Mouse (Mus musculus): ENCODE measurements at regions not wholly inside any gene's neighbourhood (a gene's known extent, or its start where the extent isn't known, plus 50 kb on each side); places are given as distances from the start of the nearest gene placed in this dataset.

DNA sequence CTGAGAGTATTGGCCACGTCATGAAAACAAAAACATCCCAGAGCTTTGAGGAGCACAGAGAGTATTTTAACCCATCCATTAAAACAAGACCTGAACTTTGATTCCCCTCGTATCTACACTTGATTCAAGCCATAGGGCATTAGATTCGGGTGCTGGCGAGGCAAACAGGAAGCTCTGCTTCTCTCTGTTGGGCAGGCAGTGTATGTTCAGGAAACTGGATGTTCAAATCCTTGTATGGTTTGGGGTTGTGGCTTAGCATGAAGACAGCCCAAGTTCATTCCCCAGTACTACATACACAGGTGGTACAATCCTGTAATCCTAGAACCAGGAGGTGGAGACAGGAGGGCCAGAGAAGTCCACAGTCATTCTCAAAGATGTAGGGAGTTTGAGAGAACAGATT, 130.6 kb upstream of the Klf12 start:
- ATAC-seq = no peak
- no peaks in the 10 kb centered on the region for H3K9me3 ChIP-seq (replicated peaks; ENCODE audit: control insufficient read depth, low read length)
- no peaks in the 10 kb centered on the region for H3K27me3 ChIP-seq (replicated peaks; ENCODE audit: control insufficient read depth, insufficient read depth, low read length)
- no peak for DNase-seq (ENCODE audit: low spot score)
- no peaks in the 10 kb centered on the region for H3K36me3 ChIP-seq (ENCODE audit: control insufficient read depth, insufficient read depth, low read length)
- 72% methylated on average over 4 of the region's 4 CpGs for WGBS
- H3K4me1 ChIP-seq (ENCODE audit: control insufficient read depth, insufficient read depth, low read length) = no peaks in the 10 kb centered on the region
- H3K4me2 ChIP-seq (ENCODE audit: low read length) = no peak overlapping the region
- H3K4me3 ChIP-seq (ENCODE audit: low read depth, low read length) = no peak overlapping the region
- no peak overlapping the region for H3K9ac ChIP-seq (ENCODE audit: low read length)
- H3K27ac ChIP-seq (ENCODE audit: low read depth, low read length) = no peak overlapping the region

DNA sequence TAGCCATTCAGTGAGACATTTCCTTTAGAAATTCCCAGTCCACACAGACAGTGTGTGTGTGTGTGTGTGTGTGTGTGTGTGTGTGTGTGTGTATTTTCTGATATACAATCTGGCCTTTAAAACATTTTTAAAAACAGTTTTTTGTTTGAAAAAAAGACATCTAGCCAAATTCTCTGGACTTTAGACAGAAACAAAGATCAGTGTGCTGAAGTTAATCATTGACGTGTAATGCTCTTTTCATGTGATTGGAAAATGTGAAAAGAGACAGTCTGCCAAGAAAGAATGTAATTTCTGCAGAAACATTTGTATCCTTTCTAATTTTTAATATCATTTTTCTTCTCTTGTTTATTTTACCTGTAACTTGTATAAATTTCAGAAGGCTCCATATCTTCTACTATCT, 127.7 kb upstream of the Klf12 start:
- Histone ChIP-seq H3K9ac (ENCODE audit: low read length) (no peak overlapping the region), H3K9me3 (replicated peaks; ENCODE audit: control insufficient read depth, low read length) (no peaks in the 10 kb centered on the region), H3K4me1 (ENCODE audit: control insufficient read depth, insufficient read depth, low read length) (no peaks in the 10 kb centered on the region), H3K27me3 (replicated peaks; ENCODE audit: control insufficient read depth, insufficient read depth, low read length) (no peaks in the 10 kb centered on the region), H3K36me3 (ENCODE audit: control insufficient read depth, insufficient read depth, low read length) (no peaks in the 10 kb centered on the region), H3K4me3 (ENCODE audit: low read depth, low read length) (no peak overlapping the region), H3K27ac (ENCODE audit: low read depth, low read length) (no peak overlapping the region), H3K4me2 (ENCODE audit: low read length) (no peak overlapping the region)
- no peak for DNase-seq (ENCODE audit: low spot score)
- no peak for ATAC-seq
- 91% methylated on average over 1 of the region's 1 CpGs for WGBS

DNA sequence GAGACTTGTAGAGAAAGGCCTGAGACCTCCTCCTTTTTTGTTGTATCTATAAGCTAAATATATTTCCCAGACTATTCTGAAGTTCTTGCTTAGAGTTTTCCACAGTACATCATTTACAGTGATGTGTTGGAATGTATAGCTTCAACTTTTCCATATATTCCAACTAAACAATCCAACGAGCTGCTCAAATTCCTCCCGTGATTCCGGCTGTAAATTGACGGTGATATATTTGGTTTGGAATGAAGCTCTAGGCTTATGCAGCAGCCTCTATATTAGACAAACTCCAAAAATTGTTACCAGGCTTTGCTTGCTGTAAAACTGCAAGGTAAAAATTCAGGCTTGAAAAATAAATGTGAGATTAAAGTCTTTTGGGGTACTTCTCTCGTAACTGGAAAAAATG, 112.7 kb upstream of the Klf12 start:
- ATAC-seq (no peak), DNase-seq (ENCODE audit: low spot score) (no peak)
- H3K4me2 ChIP-seq (ENCODE audit: low read length) = no peak overlapping the region
- WGBS = 93% methylated on average over 5 of the region's 5 CpGs
- H3K27ac ChIP-seq (ENCODE audit: low read depth, low read length) = no peak overlapping the region
- H3K9me3 ChIP-seq (replicated peaks; ENCODE audit: control insufficient read depth, low read length) = no peaks in the 10 kb centered on the region
- H3K27me3 ChIP-seq (replicated peaks; ENCODE audit: control insufficient read depth, insufficient read depth, low read length) = no peaks in the 10 kb centered on the region
- no peaks in the 10 kb centered on the region for H3K4me1 ChIP-seq (ENCODE audit: control insufficient read depth, insufficient read depth, low read length)
- no peak overlapping the region for H3K4me3 ChIP-seq (ENCODE audit: low read depth, low read length)
- H3K9ac ChIP-seq (ENCODE audit: low read length) = no peak overlapping the region
- H3K36me3 ChIP-seq (ENCODE audit: control insufficient read depth, insufficient read depth, low read length) = no peaks in the 10 kb centered on the region

DNA sequence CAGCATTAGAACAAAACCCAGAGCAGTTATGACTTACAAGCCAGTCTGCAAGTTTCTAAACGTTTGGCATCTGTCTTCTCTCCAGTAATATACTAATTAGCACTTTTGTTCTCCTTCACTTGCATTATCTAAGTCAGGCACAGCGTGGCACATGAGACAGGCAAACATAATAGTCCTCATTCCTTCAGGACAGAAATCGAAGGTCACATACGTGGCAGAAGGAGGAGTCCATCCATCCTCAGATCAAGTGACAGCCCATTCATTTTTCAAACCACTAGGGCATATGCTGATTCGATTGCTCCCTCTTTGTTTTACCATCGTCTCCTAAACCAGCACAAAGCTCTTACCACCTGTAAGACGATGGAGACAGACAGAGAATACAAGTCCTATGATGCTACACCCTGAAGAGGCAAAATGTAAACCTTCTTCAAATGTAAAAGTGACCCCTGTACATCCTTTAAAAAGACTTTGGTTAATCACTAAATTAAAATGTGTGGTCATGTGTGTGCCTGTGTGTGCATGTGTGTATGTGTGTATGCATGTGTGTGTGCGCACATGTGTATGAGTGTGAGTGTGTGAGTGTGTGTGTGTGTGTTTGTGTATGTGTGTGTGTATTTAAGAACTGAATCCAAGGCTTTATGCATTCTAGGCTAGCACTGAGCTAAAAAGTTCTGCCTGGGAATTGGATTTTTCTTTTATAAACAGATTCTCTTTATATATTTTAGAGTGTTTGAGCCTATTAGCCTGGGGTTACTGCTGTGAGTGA, 90.9 kb upstream of the Klf12 start:
- DNase-seq (ENCODE audit: low spot score) (no peak), ATAC-seq (peak; percentile 78)
- H3K4me2 ChIP-seq (ENCODE audit: low read length) = peak overlapping the region; percentile 42
- no peaks in the 10 kb centered on the region for H3K4me1 ChIP-seq (ENCODE audit: control insufficient read depth, insufficient read depth, low read length)
- H3K36me3 ChIP-seq (ENCODE audit: control insufficient read depth, insufficient read depth, low read length) = no peaks in the 10 kb centered on the region
- peak overlapping the region; percentile 5; the same call in 1 of the 2 replicates for H3K4me3 ChIP-seq (ENCODE audit: low read depth, low read length)
- no peak overlapping the region for H3K9ac ChIP-seq (ENCODE audit: low read length)
- no peaks in the 10 kb centered on the region for H3K27me3 ChIP-seq (replicated peaks; ENCODE audit: control insufficient read depth, insufficient read depth, low read length)
- H3K9me3 ChIP-seq (replicated peaks; ENCODE audit: control insufficient read depth, low read length) = no peaks in the 10 kb centered on the region
- peak overlapping the region; percentile 61; the same call in 1 of the 2 replicates for H3K27ac ChIP-seq (ENCODE audit: low read depth, low read length)
- 15% methylated on average over 8 of the region's 8 CpGs for WGBS

DNA sequence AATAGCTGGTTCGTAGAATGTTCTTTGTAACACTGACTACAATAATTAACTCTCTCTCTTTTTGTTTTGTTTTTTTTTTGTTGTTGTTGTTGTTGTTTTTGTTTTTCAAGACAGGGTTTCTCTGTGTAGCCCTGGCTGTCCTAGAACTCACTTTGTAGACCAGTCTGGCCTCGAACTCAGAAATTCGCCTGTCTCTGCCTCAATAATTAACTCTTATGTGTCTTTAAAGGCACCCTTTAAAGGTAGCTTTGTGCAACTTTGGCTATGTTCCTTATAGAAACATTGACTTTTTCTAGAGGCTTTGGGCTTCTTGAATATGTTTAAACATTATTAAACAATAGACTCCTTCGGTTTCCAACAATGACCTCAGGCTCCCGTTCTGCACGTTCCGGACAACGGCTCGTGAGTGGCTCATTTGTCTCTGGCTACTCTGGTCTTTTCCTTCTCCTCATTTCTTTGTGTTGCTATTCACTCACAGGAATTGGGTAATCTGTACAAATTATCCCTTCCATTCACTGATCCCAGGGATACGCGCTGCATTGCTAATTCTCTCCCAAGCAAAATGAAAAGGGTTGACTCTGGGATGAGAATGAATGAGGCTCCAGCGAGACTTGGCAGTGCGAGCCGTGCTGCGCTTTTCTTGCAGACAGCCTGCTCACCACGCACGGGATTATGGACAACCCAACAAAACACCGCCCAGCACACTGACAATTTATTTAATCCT, 90.2 kb upstream of the Klf12 start:
- Histone ChIP-seq H3K9ac (ENCODE audit: low read length) (no peak overlapping the region), H3K36me3 (ENCODE audit: control insufficient read depth, insufficient read depth, low read length) (no peaks in the 10 kb centered on the region), H3K4me3 (ENCODE audit: low read depth, low read length) (peak overlapping the region; percentile 5; the same call in 1 of the 2 replicates), H3K4me1 (ENCODE audit: control insufficient read depth, insufficient read depth, low read length) (no peaks in the 10 kb centered on the region), H3K4me2 (ENCODE audit: low read length) (peak overlapping the region; percentile 42), H3K9me3 (replicated peaks; ENCODE audit: control insufficient read depth, low read length) (no peaks in the 10 kb centered on the region), H3K27ac (ENCODE audit: low read depth, low read length) (peak overlapping the region; percentile 61; the same call in 1 of the 2 replicates), H3K27me3 (replicated peaks; ENCODE audit: control insufficient read depth, insufficient read depth, low read length) (no peaks in the 10 kb centered on the region)
- WGBS = 7% methylated on average over 18 of the region's 18 CpGs
- ATAC-seq (peak; percentile 94), DNase-seq (ENCODE audit: low spot score) (peak; percentile 93)

DNA sequence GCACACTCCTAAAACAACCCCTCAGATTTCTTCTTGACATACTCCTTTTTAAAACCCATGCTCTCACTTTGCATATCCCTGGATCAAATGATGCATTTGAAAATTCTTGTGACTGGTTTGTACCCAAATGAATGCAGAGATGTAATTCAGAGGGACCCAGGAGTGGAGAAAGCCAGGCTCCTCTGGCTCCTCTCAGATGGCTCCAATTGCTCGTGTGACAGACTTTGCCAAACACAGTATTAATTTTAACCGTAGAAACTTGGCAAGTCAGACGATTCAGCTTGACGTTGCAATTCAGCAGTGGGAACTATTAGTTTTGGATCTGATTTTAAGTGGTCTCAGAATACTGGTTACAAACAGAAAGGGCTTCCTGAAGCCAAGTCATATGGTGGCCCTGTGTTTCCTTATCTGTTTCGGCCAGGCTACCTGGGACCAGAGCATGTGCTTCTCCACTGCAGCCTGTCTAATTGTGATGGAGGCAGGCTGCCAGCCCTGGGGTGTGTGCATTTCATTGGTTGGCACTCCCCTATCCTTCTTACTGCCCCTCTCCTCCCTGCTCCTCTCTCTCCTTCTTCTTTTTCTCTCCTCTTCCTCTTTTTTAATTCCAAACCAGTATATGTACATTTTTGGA, 81.9 kb upstream of the Klf12 start:
- WGBS = 74% methylated on average over 5 of the region's 5 CpGs
- peak; percentile 76; the same call in 1 of the 2 replicates for ATAC-seq

DNA sequence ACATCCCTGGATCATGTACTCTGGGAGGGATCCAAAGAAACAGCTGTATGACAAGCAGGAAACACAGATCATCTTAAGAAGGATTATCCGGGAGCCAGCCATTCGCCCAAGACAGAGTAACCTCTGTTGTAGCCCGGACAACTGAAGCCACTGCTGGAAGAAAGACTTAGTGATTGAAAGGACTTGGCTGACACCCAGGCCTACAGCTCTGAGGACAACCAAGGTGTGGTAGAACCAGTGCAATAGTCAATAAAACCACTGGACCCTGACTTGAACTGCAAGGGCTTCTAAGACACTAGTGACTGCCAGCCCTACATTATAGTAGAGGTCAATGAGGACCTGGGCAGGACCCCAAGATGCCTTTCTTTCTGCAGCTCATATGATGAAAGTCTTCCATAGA, 78.3 kb upstream of the Klf12 start:
- no peak overlapping the region for H3K27ac ChIP-seq (ENCODE audit: low read depth, low read length)
- no peak overlapping the region for H3K9ac ChIP-seq (ENCODE audit: low read length)
- no peak overlapping the region for H3K4me3 ChIP-seq (ENCODE audit: low read depth, low read length)
- no peaks in the 10 kb centered on the region for H3K9me3 ChIP-seq (replicated peaks; ENCODE audit: control insufficient read depth, low read length)
- ATAC-seq (no peak), DNase-seq (ENCODE audit: low spot score) (no peak)
- 79% methylated on average over 3 of the region's 3 CpGs for WGBS
- no peak overlapping the region for H3K4me2 ChIP-seq (ENCODE audit: low read length)
- 0 out of 2 replicates have a peak, but pooled peaks cover 3% of the 10 kb centered on the region for H3K4me1 ChIP-seq (ENCODE audit: control insufficient read depth, insufficient read depth, low read length)
- H3K36me3 ChIP-seq (ENCODE audit: control insufficient read depth, insufficient read depth, low read length) = no peaks in the 10 kb centered on the region
- H3K27me3 ChIP-seq (replicated peaks; ENCODE audit: control insufficient read depth, insufficient read depth, low read length) = no peaks in the 10 kb centered on the region

More for the DNA sequence above, 81.9 kb upstream of the Klf12 start:
- DNase-seq (ENCODE audit: low spot score) = peak; percentile 50
- H3K27me3 ChIP-seq (replicated peaks; ENCODE audit: control insufficient read depth, insufficient read depth, low read length) = no peaks in the 10 kb centered on the region
- H3K4me2 ChIP-seq (ENCODE audit: low read length) = no peak overlapping the region
- no peak overlapping the region for H3K27ac ChIP-seq (ENCODE audit: low read depth, low read length)
- no peaks in the 10 kb centered on the region for H3K36me3 ChIP-seq (ENCODE audit: control insufficient read depth, insufficient read depth, low read length)
- 0 out of 2 replicates have a peak, but pooled peaks cover 3% of the 10 kb centered on the region for H3K4me1 ChIP-seq (ENCODE audit: control insufficient read depth, insufficient read depth, low read length)
- no peak overlapping the region for H3K4me3 ChIP-seq (ENCODE audit: low read depth, low read length)
- H3K9me3 ChIP-seq (replicated peaks; ENCODE audit: control insufficient read depth, low read length) = no peaks in the 10 kb centered on the region
- H3K9ac ChIP-seq (ENCODE audit: low read length) = no peak overlapping the region

DNA sequence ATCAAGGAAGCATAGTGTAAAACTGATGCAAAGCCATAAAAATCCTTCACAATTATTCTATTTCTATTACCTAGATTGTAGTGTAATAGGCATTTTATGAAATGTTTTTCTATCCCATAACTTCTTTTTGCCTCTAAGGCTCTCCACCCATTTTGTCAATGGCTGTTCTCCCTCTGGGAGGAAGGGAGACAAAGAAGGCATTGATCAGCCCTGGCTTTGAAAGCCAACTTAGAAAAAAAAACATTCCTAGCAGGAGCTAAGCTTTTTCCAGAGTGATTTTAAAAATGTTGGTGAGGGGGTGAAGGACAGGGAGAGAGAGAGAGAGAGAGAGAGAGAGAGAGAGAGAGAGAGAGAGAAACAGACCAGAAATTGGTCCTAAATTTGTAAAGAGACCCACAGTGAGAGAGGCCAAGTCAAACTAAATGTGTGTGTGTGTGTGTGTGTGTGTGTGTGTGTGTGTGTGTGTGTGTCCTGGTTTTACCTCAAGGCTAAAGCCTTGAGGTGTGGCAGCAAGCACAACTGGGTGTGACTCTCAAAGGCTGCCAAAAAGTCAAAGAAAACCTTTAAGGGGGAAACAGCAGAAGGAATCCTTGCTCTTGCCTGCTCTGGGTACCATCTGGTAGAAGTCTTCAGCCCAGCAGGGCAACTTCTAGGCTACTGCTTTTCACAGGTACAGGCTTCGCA, 77.0 kb upstream of the Klf12 start:
- no peak overlapping the region for H3K9ac ChIP-seq (ENCODE audit: low read length)
- H3K36me3 ChIP-seq (ENCODE audit: control insufficient read depth, insufficient read depth, low read length) = no peaks in the 10 kb centered on the region
- no peak overlapping the region for H3K4me3 ChIP-seq (ENCODE audit: low read depth, low read length)
- no peaks in the 10 kb centered on the region for H3K9me3 ChIP-seq (replicated peaks; ENCODE audit: control insufficient read depth, low read length)
- H3K4me2 ChIP-seq (ENCODE audit: low read length) = no peak overlapping the region
- WGBS = 100% methylated on average over 1 of the region's 1 CpGs
- H3K27me3 ChIP-seq (replicated peaks; ENCODE audit: control insufficient read depth, insufficient read depth, low read length) = no peaks in the 10 kb centered on the region
- ATAC-seq (peak; percentile 23; the same call in 1 of the 2 replicates), DNase-seq (ENCODE audit: low spot score) (no peak)
- no peak overlapping the region for H3K27ac ChIP-seq (ENCODE audit: low read depth, low read length)
- 0 out of 2 replicates have a peak, but pooled peaks cover 3% of the 10 kb centered on the region for H3K4me1 ChIP-seq (ENCODE audit: control insufficient read depth, insufficient read depth, low read length)

Data from forebrain, embryonic 14.5 days (tissue).